Comparison of ENCODE assay signal across 13 mouse cellular contexts in the genomic region with DNA sequence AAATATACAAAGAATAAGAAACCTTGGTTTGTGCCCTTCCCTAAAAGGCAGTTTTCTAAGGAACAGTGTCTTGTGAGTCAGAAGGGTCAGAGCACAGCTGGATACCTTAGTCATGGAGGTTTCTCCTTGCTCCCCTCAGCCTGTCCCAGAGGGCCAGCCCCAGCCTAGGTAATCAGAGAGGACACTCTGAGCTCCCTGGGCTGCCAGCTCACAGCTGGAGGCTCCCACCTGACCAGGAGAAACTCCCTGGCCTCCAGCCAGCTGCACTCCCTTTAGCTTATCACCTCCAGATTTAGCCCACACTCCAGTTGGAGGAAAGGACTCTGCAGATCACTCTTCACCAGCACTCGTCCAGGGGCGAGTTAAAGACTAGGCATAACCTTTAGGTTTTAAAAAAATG. TPM values are rescaled to one million over a fixed set of nuclear protein-coding genes. Genes with fewer than 3 reads are reported as not detected.
A peak's percentile ranks its signal among the peaks of the same experiment; 100 is the strongest.
DNase-seq lines count a peak whose midpoint lies in the region; ATAC-seq and TF ChIP-seq lines count a peak whose summit lies in the region.
"Had no signal": no experiment of that assay in that cellular context is flagged by ENCODE, and none has a peak within 500 bp of the region (broad histone marks: within the 10 kb centered on the region; RNA-seq: fewer than 3 reads in every experiment).

No protein-coding gene starts in this region.

- no peaks in the 10 kb centered on the region for H3K4me1 ChIP-seq in lung, postnatal 0 days (ENCODE audit: insufficient read depth, low read depth, low read length)
- H3K4me1 ChIP-seq in kidney, adult 2 months (ENCODE audit: control insufficient read depth, insufficient read depth, low read length): no peaks in the 10 kb centered on the region

- no peak overlapping the region for H3K27ac ChIP-seq in lung, postnatal 0 days (ENCODE audit: low read length)
- H3K27ac ChIP-seq in kidney, adult 2 months (ENCODE audit: insufficient read depth, low read depth, low read length): no peak overlapping the region

- H3K27me3 ChIP-seq in lung, postnatal 0 days (replicated peaks; ENCODE audit: insufficient read depth, low read length): no peaks in the 10 kb centered on the region
- H3K27me3 ChIP-seq in kidney, adult 2 months (replicated peaks; ENCODE audit: control insufficient read depth, insufficient read depth, low read length): no peaks in the 10 kb centered on the region
- H3K27me3 ChIP-seq: megakaryocyte, embryonic 14.5 days had no signal

- H3K36me3 ChIP-seq in lung, postnatal 0 days (ENCODE audit: insufficient read depth, low read length): no peaks in the 10 kb centered on the region
- no peaks in the 10 kb centered on the region for H3K36me3 ChIP-seq in kidney, adult 2 months (ENCODE audit: control insufficient read depth, insufficient read depth, low read length)

- TF ChIP-seq EP300 in lung, postnatal 0 days (IDR thresholded peaks at IDR 0.05): no peak

- TF ChIP-seq CTCF in lung, postnatal 0 days (IDR thresholded peaks at IDR 0.05): no peak
- TF ChIP-seq CTCF in kidney, adult 2 months (conservative IDR thresholded peaks at IDR 0.05; ENCODE audit: insufficient read depth, insufficient read length, low read depth, low read length): no peak

- DNase-seq in 3T3-L1 (ENCODE audit: low read depth, low spot score): peak; percentile 74
- peak; percentile 21 for DNase-seq in MN1 (ENCODE audit: low spot score)
- peak; percentile 84 for DNase-seq in gastrocnemius, postnatal 25 days
- peak; percentile 33 for DNase-seq in lung, postnatal 0 days (ENCODE audit: low spot score)
- no peak for DNase-seq in layer of hippocampus, adult 11-12 months (ENCODE audit: low spot score)
- DNase-seq in urinary bladder, postnatal 10 days (ENCODE audit: low spot score): no peak
- DNase-seq in thymus, postnatal 25 days: no peak
- no peak for DNase-seq in kidney, adult 2 months
- DNase-seq: kidney, adult 9 months; left cerebral cortex, postnatal 4 days; thymus, postnatal 36 days had no signal

- 27% methylated on average over 2 of the region's 2 CpGs for WGBS in lung, postnatal 0 days
- WGBS in kidney, adult 2 months: 72% methylated on average over 2 of the region's 2 CpGs

- no peak overlapping the region for H3K4me3 ChIP-seq in lung, postnatal 0 days (ENCODE audit: low read depth, low read length)
- H3K4me3 ChIP-seq in kidney, adult 2 months (ENCODE audit: insufficient read depth, low read depth, low read length): no peak overlapping the region
- H3K4me3 ChIP-seq: megakaryocyte, embryonic 14.5 days had no signal

- peak; percentile 34 for ATAC-seq in lung, postnatal 0 days
- ATAC-seq: forebrain, embryonic 14.5 days had no signal

- no peak for TF ChIP-seq POLR2A in kidney, adult 2 months (IDR thresholded peaks at IDR 0.05; ENCODE audit: low read depth, low read length)

- no peak overlapping the region for H3K4me2 ChIP-seq in lung, postnatal 0 days (replicated peaks; ENCODE audit: low read depth, low read length)

- H3K9ac ChIP-seq in lung, postnatal 0 days (replicated peaks; ENCODE audit: low read depth): no peak overlapping the region

- no peaks in the 10 kb centered on the region for H3K9me3 ChIP-seq in lung, postnatal 0 days (ENCODE audit: low read length)
- H3K9me3 ChIP-seq: megakaryocyte, embryonic 14.5 days had no signal

RNA-seq across cellular contexts. Expression of gene Bhlhe41, which starts 14.6 kb away (rescaled TPM):
- 10 to 100 TPM; 21.1 to 40.6 TPM for total RNA-seq in gastrocnemius, postnatal 25 days (2021)
- 3.1 and 4.6 TPM in 2 replicates for polyA plus RNA-seq in lung, postnatal 0 days (2015; fragmentation: Nextera tagmentation; extraction: Ambion mirVana)
- polyA plus RNA-seq in kidney, adult 2 months (2012; rRNA removed): 1.8 TPM in 2 replicates

Comparison
In these comparisons a context has a peak if more than half of its experiments do, and no peak if none do; other contexts are left out.
1. DNase-seq: peak in 3T3-L1 (single experiment), MN1 (single experiment), gastrocnemius, postnatal 25 days (single experiment) and lung, postnatal 0 days (single experiment); none in layer of hippocampus, adult 11-12 months (single experiment), urinary bladder, postnatal 10 days (single experiment), thymus, postnatal 25 days (single experiment) and kidney, adult 2 months (single experiment).